Mouse (Mus musculus): Measurements from ENCODE around the gene Kcnj6. TPM values are rescaled to one million over a fixed set of nuclear protein-coding genes. Genes with fewer than 3 reads are reported as not detected.

Gene Kcnj6
- total RNA-seq, 1 experiment: not detected

DNA sequence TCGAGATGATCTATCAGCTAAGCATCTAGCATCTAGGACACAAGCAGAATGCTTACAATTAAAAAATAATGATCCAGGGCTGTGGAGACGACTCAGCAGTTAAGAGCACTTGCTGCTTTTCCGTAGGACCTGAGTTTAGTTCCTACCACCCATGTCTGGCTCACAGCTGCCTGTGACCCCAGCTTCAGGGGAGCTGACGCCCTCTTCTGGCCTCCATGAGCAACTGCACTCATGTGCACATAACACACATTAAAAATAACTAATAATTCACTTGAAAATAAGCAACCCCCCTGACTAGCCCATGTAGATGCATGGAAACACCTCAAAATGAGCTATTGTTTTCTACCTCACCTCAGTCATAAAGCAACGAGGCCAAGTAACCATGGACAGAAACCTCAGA, 211.6 kb downstream of the Kcnj6 start:
- H3K36me3 ChIP-seq (ENCODE audit: control insufficient read depth, insufficient read depth, low read length, poor library complexity, severe bottlenecking): no peaks in the 10 kb centered on the region
- DNase-seq (ENCODE audit: low read depth, low spot score): no peak
- no peak overlapping the region for H3K27ac ChIP-seq (ENCODE audit: insufficient read depth, low read depth, low read length, poor library complexity, severe bottlenecking)
- no peak overlapping the region for H3K4me3 ChIP-seq (ENCODE audit: insufficient read depth in 1 of 2, low read depth in 1 of 2, low read length in 2 of 2, poor library complexity in 1 of 2, severe bottlenecking in 1 of 2)
- H3K4me1 ChIP-seq (ENCODE audit: control insufficient read depth in 2 of 2, insufficient read depth in 2 of 2, low read length in 2 of 2, poor library complexity in 1 of 2): 0 out of 4 replicates have a peak, but pooled peaks cover 0 to 2% of the 10 kb centered on the region in 2 experiments
- in situ Hi-C loops (cut with MboI; ENCODE audit: low sequenced_read_pairs in 2 of 2, unreplicated experiment in 2 of 2): no loop called here
- no peaks in the 10 kb centered on the region for H3K9me3 ChIP-seq (ENCODE audit: control insufficient read depth, insufficient read depth, low read depth, low read length)
- no peak for TF ChIP-seq CHD2 (IDR thresholded peaks at IDR 0.05; ENCODE audit: low read depth, low read length)
- no peak for TF ChIP-seq HCFC1 (IDR thresholded peaks at IDR 0.05; ENCODE audit: borderline replicate concordance, insufficient read depth, low read length)
- no peak for TF ChIP-seq ZNF384 (IDR thresholded peaks at IDR 0.05; ENCODE audit: low read depth, low read length)
- no peak for TF ChIP-seq ZC3H11A (IDR thresholded peaks at IDR 0.05; ENCODE audit: borderline replicate concordance, low read depth, low read length)
- no peak for TF ChIP-seq MAFK (IDR thresholded peaks at IDR 0.05; ENCODE audit: insufficient read depth, low read depth, low read length)
- no peak overlapping the region for H3K9ac ChIP-seq (ENCODE audit: insufficient read depth, low read depth, low read length, poor library complexity, severe bottlenecking)

DNA sequence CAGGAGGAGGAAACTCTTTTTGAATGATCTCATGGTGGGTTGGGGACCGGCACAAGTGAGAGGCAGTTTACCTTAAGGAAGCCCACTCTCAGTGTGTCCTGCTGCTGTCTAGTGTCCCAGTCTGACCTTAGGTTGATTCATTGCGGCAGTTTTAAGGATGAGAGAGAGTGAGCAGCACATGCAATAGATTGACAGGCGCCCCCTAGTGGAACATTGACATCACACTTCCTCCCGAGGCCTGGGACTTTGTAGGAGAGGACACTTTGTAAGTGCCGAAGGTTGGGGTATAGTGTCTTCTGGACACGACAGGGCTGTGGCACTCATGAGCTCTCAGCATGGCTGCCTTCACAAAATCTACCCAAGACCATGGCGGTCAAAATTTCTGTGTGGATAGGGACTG, 213.8 kb downstream of the Kcnj6 start:
- Histone ChIP-seq H3K36me3 (ENCODE audit: control insufficient read depth, insufficient read depth, low read length, poor library complexity, severe bottlenecking) (no peaks in the 10 kb centered on the region), H3K27ac (ENCODE audit: insufficient read depth, low read depth, low read length, poor library complexity, severe bottlenecking) (no peak overlapping the region), H3K9me3 (ENCODE audit: control insufficient read depth, insufficient read depth, low read depth, low read length) (no peaks in the 10 kb centered on the region), H3K9ac (ENCODE audit: insufficient read depth, low read depth, low read length, poor library complexity, severe bottlenecking) (no peak overlapping the region), H3K4me1 (ENCODE audit: control insufficient read depth in 2 of 2, insufficient read depth in 2 of 2, low read length in 2 of 2, poor library complexity in 1 of 2) (0 out of 4 replicates have a peak, but pooled peaks cover 0 to 2% of the 10 kb centered on the region in 2 experiments), H3K4me3 (ENCODE audit: insufficient read depth in 1 of 2, low read depth in 1 of 2, low read length in 2 of 2, poor library complexity in 1 of 2, severe bottlenecking in 1 of 2) (peak overlapping the region in 1 of 2 experiments; percentile 19; a peak in 1 of 4 replicates)
- no peak for TF ChIP-seq ZNF384 (IDR thresholded peaks at IDR 0.05; ENCODE audit: low read depth, low read length)
- TF ChIP-seq MAFK (IDR thresholded peaks at IDR 0.05; ENCODE audit: insufficient read depth, low read depth, low read length): no peak
- TF ChIP-seq HCFC1 (IDR thresholded peaks at IDR 0.05; ENCODE audit: borderline replicate concordance, insufficient read depth, low read length): no peak
- no peak for TF ChIP-seq CHD2 (IDR thresholded peaks at IDR 0.05; ENCODE audit: low read depth, low read length)
- no peak for TF ChIP-seq ZC3H11A (IDR thresholded peaks at IDR 0.05; ENCODE audit: borderline replicate concordance, low read depth, low read length)
- DNase-seq (ENCODE audit: low read depth, low spot score): peak; percentile 68
- in situ Hi-C loops (cut with MboI; ENCODE audit: low sequenced_read_pairs in 2 of 2, unreplicated experiment in 2 of 2): no loop called here

DNA sequence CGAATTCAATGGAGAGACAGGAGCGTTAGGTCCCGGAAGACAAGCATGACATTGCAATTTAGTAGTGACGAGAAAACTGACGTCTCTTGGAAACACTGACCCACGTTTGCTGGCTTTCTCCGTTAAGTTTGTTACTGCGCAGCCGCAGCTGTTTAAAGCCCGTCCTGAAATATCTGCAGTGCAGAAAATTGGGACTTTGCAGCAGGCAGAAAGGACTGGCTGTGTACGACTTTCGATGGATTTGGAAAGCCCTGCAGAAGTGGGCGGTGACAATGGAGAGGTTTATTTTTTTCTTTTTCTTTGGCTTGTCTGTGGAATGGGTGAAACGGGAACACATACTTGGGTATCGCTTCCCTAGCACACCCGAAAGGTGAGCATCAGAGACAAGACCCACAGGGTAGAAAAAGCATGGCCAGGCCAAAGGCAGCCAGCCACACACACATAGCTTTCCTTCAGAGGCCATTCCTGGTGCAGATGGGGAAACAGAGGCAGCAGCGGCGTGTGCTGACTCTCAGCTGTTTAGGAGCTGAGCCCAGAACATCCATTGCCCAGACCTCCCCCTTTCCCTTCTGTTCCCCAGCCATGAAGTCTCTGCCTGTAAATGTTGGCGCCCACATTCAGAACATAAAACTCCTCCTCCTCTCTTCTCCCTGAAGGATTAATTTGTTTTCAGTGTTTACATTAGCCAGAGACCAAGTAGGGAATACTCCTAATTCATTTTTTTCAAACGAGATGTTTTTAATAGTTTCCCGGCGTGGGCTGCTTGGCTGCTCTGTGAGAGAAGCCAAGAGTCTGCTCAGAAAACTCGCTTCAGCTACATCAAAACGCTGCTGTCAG, 215.2 kb downstream of the Kcnj6 start:
- no peak for DNase-seq (ENCODE audit: low read depth, low spot score)
- TF ChIP-seq HCFC1 (IDR thresholded peaks at IDR 0.05; ENCODE audit: borderline replicate concordance, insufficient read depth, low read length) (no peak), ZC3H11A (IDR thresholded peaks at IDR 0.05; ENCODE audit: borderline replicate concordance, low read depth, low read length) (no peak), MAFK (IDR thresholded peaks at IDR 0.05; ENCODE audit: insufficient read depth, low read depth, low read length) (peak; percentile 53; the same call in 1 of the 2 replicates), CHD2 (IDR thresholded peaks at IDR 0.05; ENCODE audit: low read depth, low read length) (no peak)
- in situ Hi-C loops (cut with MboI; ENCODE audit: low sequenced_read_pairs in 2 of 2, unreplicated experiment in 2 of 2): no loop called here

DNA sequence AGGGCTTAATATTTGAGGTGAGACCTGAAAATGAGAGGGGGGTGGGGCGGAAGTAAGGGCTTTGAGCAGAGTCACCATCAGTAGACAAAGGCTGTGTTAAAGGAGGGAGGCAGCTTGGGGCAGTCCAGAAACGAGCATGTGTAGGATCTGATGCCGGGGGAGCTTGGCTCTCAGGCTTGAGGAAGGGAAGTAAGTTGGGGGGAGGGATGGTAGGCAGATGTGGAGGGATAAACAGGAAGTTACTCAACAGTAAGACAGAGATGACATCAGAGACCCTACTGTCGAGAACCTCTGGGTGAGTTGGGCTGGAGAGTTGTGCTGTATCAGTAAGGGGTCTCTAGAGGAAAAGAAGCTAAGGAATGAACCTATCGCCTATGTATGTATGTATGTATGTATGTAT, 223.6 kb downstream of the Kcnj6 start:
- DNase-seq (ENCODE audit: low read depth, low spot score): no peak
- Histone ChIP-seq H3K27ac (ENCODE audit: insufficient read depth, low read depth, low read length, poor library complexity, severe bottlenecking) (no peak overlapping the region), H3K9me3 (ENCODE audit: control insufficient read depth, insufficient read depth, low read depth, low read length) (no peaks in the 10 kb centered on the region), H3K9ac (ENCODE audit: insufficient read depth, low read depth, low read length, poor library complexity, severe bottlenecking) (no peak overlapping the region), H3K36me3 (ENCODE audit: control insufficient read depth, insufficient read depth, low read length, poor library complexity, severe bottlenecking) (no peaks in the 10 kb centered on the region), H3K4me3 (ENCODE audit: insufficient read depth in 1 of 2, low read depth in 1 of 2, low read length in 2 of 2, poor library complexity in 1 of 2, severe bottlenecking in 1 of 2) (no peak overlapping the region), H3K4me1 (ENCODE audit: control insufficient read depth in 2 of 2, insufficient read depth in 2 of 2, low read length in 2 of 2, poor library complexity in 1 of 2) (no peaks in the 10 kb centered on the region)
- TF ChIP-seq ZC3H11A (IDR thresholded peaks at IDR 0.05; ENCODE audit: borderline replicate concordance, low read depth, low read length) (no peak), CHD2 (IDR thresholded peaks at IDR 0.05; ENCODE audit: low read depth, low read length) (no peak), MAFK (IDR thresholded peaks at IDR 0.05; ENCODE audit: insufficient read depth, low read depth, low read length) (no peak), ZNF384 (IDR thresholded peaks at IDR 0.05; ENCODE audit: low read depth, low read length) (no peak), HCFC1 (IDR thresholded peaks at IDR 0.05; ENCODE audit: borderline replicate concordance, insufficient read depth, low read length) (no peak)
- in situ Hi-C loops (cut with MboI; ENCODE audit: low sequenced_read_pairs in 2 of 2, unreplicated experiment in 2 of 2): no loop called here

More for the DNA sequence above, 215.2 kb downstream of the Kcnj6 start:
- H3K36me3 ChIP-seq (ENCODE audit: control insufficient read depth, insufficient read depth, low read length, poor library complexity, severe bottlenecking): no peaks in the 10 kb centered on the region
- no peak overlapping the region for H3K9ac ChIP-seq (ENCODE audit: insufficient read depth, low read depth, low read length, poor library complexity, severe bottlenecking)
- no peaks in the 10 kb centered on the region for H3K9me3 ChIP-seq (ENCODE audit: control insufficient read depth, insufficient read depth, low read depth, low read length)
- no peak overlapping the region for H3K27ac ChIP-seq (ENCODE audit: insufficient read depth, low read depth, low read length, poor library complexity, severe bottlenecking)
- 0 out of 4 replicates have a peak, but pooled peaks cover 0 to 2% of the 10 kb centered on the region in 2 experiments for H3K4me1 ChIP-seq (ENCODE audit: control insufficient read depth in 2 of 2, insufficient read depth in 2 of 2, low read length in 2 of 2, poor library complexity in 1 of 2)
- peak overlapping the region; percentile 1 to 76; a peak in 3 of 4 replicates for H3K4me3 ChIP-seq (ENCODE audit: insufficient read depth in 1 of 2, low read depth in 1 of 2, low read length in 2 of 2, poor library complexity in 1 of 2, severe bottlenecking in 1 of 2)

All from ES-E14 (cell line).